Mouse (Mus musculus): Measurements from ENCODE around the gene Dcbld1. TPM values are rescaled to one million over a fixed set of nuclear protein-coding genes. Genes with fewer than 3 reads are reported as not detected.
"Not testable (repeated sequence)": the region's sequence is repeated elsewhere in the genome, so short reads cannot be mapped to it uniquely, and the experiment has no call there.

The Dcbld1 gene
- polyA plus RNA-seq, 1 experiment: 4.2 TPM

DNA sequence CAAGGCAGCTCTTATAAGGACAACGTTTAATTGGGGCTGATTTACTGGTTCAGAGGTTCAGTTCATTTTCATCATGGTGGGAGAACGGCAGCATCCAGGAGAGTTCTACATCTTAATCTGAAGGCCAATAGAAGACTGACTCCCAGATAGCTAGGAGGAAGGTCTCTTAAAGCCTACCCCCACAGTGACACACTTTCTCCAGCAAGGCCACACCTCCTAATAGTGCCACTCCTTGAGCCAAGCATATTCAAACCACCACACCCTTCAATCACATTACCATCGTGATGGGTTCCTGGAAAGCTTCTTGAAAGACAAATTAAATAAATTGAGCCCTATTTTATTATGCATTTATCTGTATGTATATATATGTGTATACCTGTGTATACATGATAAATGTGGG is 55.8 kb downstream of the Dcbld1 start:
- H3K36me3 ChIP-seq (ENCODE audit: control insufficient read depth, insufficient read depth): no peaks in the 10 kb centered on the region
- no peak overlapping the region for H3K4me2 ChIP-seq (ENCODE audit: low read depth)
- TF ChIP-seq TCF3 (IDR thresholded peaks at IDR 0.05; ENCODE audit: insufficient read length, low read depth): no peak
- no peak for TF ChIP-seq USF1 (IDR thresholded peaks at IDR 0.05; ENCODE audit: low read depth)
- TF ChIP-seq MYOD1 (IDR thresholded peaks at IDR 0.05; ENCODE audit: control insufficient read depth in 1 of 3, insufficient read length in 2 of 3, low read depth in 2 of 3): no peak
- no peak for TF ChIP-seq MYOG (IDR thresholded peaks at IDR 0.05; ENCODE audit: control insufficient read depth in 1 of 3, insufficient read depth in 1 of 3, insufficient read length in 2 of 3, low read depth in 2 of 3)
- H3K27me3 ChIP-seq (ENCODE audit: control insufficient read depth, insufficient read depth, insufficient read length): no peaks in the 10 kb centered on the region
- H3K4me3 ChIP-seq: no peak overlapping the region
- no peak overlapping the region for H3ac ChIP-seq (ENCODE audit: control insufficient read depth, insufficient read length)
- no peaks in the 10 kb centered on the region for H3K79me2 ChIP-seq (ENCODE audit: control insufficient read depth, insufficient read depth)

DNA sequence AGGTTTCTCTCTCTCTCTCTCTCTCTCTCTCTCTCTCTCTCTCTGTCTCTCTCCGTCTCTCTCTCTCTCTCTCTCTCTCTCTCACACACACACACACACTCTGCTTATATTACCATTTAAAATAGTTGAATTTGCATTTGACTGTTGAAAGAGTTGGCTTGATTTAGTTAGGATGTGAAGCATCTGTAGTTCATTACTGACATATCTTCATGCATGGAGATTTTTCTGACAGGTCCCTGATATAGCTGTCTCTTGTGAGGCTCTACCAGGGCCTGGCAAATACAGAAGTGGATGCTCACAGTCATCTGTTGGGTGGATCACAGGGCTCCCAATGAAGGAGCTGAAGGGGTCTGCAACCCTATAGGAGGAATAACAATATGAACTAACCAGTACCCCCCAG is 59.0 kb downstream of the Dcbld1 start:
- H3K4me2 ChIP-seq (ENCODE audit: low read depth); H3ac ChIP-seq (ENCODE audit: control insufficient read depth, insufficient read length); H3K4me3 ChIP-seq; H3K79me2 ChIP-seq (ENCODE audit: control insufficient read depth, insufficient read depth); H3K36me3 ChIP-seq (ENCODE audit: control insufficient read depth, insufficient read depth); H3K27me3 ChIP-seq (ENCODE audit: control insufficient read depth, insufficient read depth, insufficient read length): not testable (repeated sequence)

DNA sequence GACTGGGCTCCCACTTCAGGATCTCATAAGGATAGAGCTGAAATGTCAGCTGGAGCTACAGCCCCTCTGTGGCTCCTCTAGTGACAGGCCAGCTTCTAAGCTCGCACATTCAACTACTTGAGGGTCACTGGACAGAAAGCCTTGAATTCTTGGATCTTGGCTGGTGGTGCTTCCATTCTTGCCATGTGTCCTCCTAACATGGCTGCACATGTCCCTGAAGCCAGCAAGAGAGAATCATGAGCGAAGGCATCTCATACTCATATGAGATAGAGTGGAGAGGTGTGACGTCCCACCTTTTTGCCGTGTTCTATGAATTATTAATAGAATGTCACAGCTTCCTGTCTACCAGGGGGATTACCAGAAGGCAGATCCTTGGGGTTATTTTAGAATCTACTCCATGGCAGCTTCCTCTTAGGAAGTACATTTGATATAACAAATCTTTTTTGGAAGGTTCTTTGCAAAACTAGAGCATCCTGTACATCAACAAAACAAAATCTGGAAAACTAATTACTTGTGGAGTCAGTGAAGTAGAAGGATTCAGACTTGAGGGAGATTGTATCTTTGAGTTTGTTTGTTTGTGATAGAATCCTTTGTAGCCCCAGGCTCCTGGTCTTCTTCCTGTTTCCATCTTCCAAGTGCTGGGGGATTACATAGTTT is 60.6 kb downstream of the Dcbld1 start:
- TF ChIP-seq MYOG (IDR thresholded peaks at IDR 0.05; ENCODE audit: control insufficient read depth in 1 of 3, insufficient read depth in 1 of 3, insufficient read length in 2 of 3, low read depth in 2 of 3): no peak
- no peak overlapping the region for H3K4me3 ChIP-seq
- H3K36me3 ChIP-seq (ENCODE audit: control insufficient read depth, insufficient read depth): no peaks in the 10 kb centered on the region
- no peaks in the 10 kb centered on the region for H3K79me2 ChIP-seq (ENCODE audit: control insufficient read depth, insufficient read depth)
- no peaks in the 10 kb centered on the region for H3K27me3 ChIP-seq (ENCODE audit: control insufficient read depth, insufficient read depth, insufficient read length)
- H3K4me2 ChIP-seq (ENCODE audit: low read depth): no peak overlapping the region
- H3ac ChIP-seq (ENCODE audit: control insufficient read depth, insufficient read length): no peak overlapping the region

DNA sequence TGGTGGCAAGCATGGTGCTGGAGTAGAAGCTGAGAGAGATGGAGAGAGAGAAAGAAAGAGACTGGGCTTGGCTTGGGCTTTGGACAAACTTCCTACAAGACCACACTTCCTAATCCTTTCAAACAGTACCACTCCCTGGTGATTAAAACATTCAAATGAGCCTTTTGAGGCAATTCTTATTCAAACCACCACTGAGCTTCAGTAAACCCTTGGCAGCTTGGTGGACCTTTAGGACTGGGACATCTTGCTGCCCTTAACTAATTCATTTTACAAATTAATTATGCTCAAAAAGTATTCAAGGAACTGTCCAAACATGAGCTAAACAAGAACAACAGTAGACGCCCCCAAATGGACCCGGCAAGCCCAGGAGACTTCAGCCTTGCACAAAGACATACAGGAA is 62.5 kb downstream of the Dcbld1 start:
- Histone ChIP-seq H3K36me3 (ENCODE audit: control insufficient read depth, insufficient read depth) (no peaks in the 10 kb centered on the region), H3K4me2 (ENCODE audit: low read depth) (no peak overlapping the region), H3K4me3 (no peak overlapping the region), H3K27me3 (ENCODE audit: control insufficient read depth, insufficient read depth, insufficient read length) (no peaks in the 10 kb centered on the region), H3K79me2 (ENCODE audit: control insufficient read depth, insufficient read depth) (no peaks in the 10 kb centered on the region), H3ac (ENCODE audit: control insufficient read depth, insufficient read length) (no peak overlapping the region)
- TF ChIP-seq E2F4 (IDR thresholded peaks at IDR 0.05; ENCODE audit: insufficient read depth): no peak
- TF ChIP-seq TCF12 (IDR thresholded peaks at IDR 0.05; ENCODE audit: insufficient read depth, poor library complexity, severe bottlenecking): no peak
- TF ChIP-seq MYOD1 (IDR thresholded peaks at IDR 0.05; ENCODE audit: control insufficient read depth in 1 of 3, insufficient read length in 2 of 3, low read depth in 2 of 3): no peak
- no peak for TF ChIP-seq MAX (IDR thresholded peaks at IDR 0.05; ENCODE audit: low read depth)
- no peak for TF ChIP-seq USF1 (IDR thresholded peaks at IDR 0.05; ENCODE audit: low read depth)
- no peak for TF ChIP-seq TCF3 (IDR thresholded peaks at IDR 0.05; ENCODE audit: insufficient read length, low read depth)
- no peak for TF ChIP-seq MYOG (IDR thresholded peaks at IDR 0.05; ENCODE audit: control insufficient read depth in 1 of 3, insufficient read depth in 1 of 3, insufficient read length in 2 of 3, low read depth in 2 of 3)
- TF ChIP-seq CEBPB (IDR thresholded peaks at IDR 0.05; ENCODE audit: insufficient read depth, poor library complexity, severe bottlenecking): no peak

DNA sequence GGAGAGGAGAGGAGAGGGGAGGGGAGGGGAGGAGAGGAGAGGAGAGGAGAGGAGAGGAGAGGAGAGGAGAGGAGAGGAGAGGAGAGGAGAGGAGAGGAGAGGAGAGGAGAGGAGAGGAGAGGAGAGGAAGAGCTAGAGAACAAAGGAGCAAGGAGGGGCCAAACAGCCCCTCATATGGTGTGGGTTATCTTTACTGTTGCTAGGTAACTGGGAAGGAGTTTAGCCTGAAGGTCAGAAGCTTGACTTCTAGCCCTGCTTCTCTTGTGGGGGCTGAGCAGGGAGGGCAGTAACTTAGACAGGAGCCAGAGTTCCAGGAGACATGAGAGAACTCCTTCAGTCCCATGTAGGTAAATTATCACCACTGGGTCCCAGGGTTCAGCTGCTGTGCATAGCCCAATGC is 65.1 kb downstream of the Dcbld1 start:
- not testable (repeated sequence) for H3K4me2 ChIP-seq (ENCODE audit: low read depth); H3ac ChIP-seq (ENCODE audit: control insufficient read depth, insufficient read length); H3K27me3 ChIP-seq (ENCODE audit: control insufficient read depth, insufficient read depth, insufficient read length); H3K4me3 ChIP-seq; H3K36me3 ChIP-seq (ENCODE audit: control insufficient read depth, insufficient read depth); H3K79me2 ChIP-seq (ENCODE audit: control insufficient read depth, insufficient read depth)

DNA sequence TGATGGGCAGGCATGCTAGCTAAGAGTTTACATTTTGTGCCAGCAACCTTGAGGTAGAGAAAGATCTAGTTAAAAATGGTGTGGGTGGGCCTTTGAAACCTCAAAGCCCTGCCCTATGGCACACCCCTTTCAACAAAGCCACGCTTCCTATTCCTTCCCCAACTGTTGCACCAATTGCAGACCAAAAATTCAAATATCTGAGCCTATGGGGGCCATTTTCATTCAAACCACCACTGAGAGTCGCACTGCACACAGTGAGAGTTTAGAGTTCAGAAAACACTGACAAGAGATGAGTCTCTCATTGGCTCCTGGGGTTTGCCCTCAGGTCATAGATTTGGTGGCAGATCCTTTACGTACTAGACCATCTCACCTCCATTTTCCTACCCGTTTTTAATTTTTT is 68.3 kb downstream of the Dcbld1 start:
- Histone ChIP-seq H3K4me2 (ENCODE audit: low read depth) (no peak overlapping the region), H3K36me3 (ENCODE audit: control insufficient read depth, insufficient read depth) (no peaks in the 10 kb centered on the region), H3K27me3 (ENCODE audit: control insufficient read depth, insufficient read depth, insufficient read length) (no peaks in the 10 kb centered on the region), H3K4me3 (no peak overlapping the region), H3ac (ENCODE audit: control insufficient read depth, insufficient read length) (no peak overlapping the region), H3K79me2 (ENCODE audit: control insufficient read depth, insufficient read depth) (no peaks in the 10 kb centered on the region)
- TF ChIP-seq POLR2A (IDR thresholded peaks at IDR 0.05; ENCODE audit: insufficient read length, low read depth): no peak
- TF ChIP-seq CEBPB (IDR thresholded peaks at IDR 0.05; ENCODE audit: insufficient read depth, poor library complexity, severe bottlenecking): no peak
- TF ChIP-seq E2F4 (IDR thresholded peaks at IDR 0.05; ENCODE audit: insufficient read depth): no peak
- TF ChIP-seq POLR2AphosphoS2 (IDR thresholded peaks at IDR 0.05; ENCODE audit: insufficient read length, low read depth): no peak
- TF ChIP-seq USF1 (IDR thresholded peaks at IDR 0.05; ENCODE audit: low read depth): no peak

DNA sequence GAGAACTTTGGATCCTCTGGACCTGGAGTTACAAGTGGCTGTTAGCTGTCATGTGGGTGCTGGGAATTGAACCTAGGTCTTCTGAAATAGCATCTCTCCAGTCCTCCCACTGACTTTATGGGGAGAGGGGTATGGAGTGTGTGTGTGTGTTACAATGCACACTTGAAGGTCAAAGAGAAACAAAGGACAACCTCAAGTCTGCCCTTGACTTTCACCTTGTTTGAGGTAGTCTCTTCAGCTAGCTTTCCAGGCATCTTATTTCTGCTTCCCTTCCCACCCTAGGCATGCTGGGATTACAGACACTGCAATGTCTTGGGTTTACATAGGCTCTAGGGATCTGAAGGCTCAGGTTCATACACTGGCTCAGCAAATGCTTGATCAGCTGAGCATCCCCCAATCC is 68.9 kb downstream of the Dcbld1 start:
- no peak overlapping the region for H3ac ChIP-seq (ENCODE audit: control insufficient read depth, insufficient read length)
- no peak overlapping the region for H3K4me3 ChIP-seq
- no peaks in the 10 kb centered on the region for H3K27me3 ChIP-seq (ENCODE audit: control insufficient read depth, insufficient read depth, insufficient read length)
- H3K36me3 ChIP-seq (ENCODE audit: control insufficient read depth, insufficient read depth): no peaks in the 10 kb centered on the region
- no peak overlapping the region for H3K4me2 ChIP-seq (ENCODE audit: low read depth)
- H3K79me2 ChIP-seq (ENCODE audit: control insufficient read depth, insufficient read depth): no peaks in the 10 kb centered on the region
- TF ChIP-seq POLR2A (IDR thresholded peaks at IDR 0.05; ENCODE audit: insufficient read length, low read depth) (no peak), TCF3 (IDR thresholded peaks at IDR 0.05; ENCODE audit: insufficient read length, low read depth) (no peak), E2F4 (IDR thresholded peaks at IDR 0.05; ENCODE audit: insufficient read depth) (no peak), POLR2AphosphoS2 (IDR thresholded peaks at IDR 0.05; ENCODE audit: insufficient read length, low read depth) (no peak), TCF12 (IDR thresholded peaks at IDR 0.05; ENCODE audit: insufficient read depth, poor library complexity, severe bottlenecking) (no peak), SRF (IDR thresholded peaks at IDR 0.05; ENCODE audit: control insufficient read depth, insufficient read length, low read depth) (no peak), MYOG (IDR thresholded peaks at IDR 0.05; ENCODE audit: control insufficient read depth in 1 of 3, insufficient read depth in 1 of 3, insufficient read length in 2 of 3, low read depth in 2 of 3) (no peak), USF1 (IDR thresholded peaks at IDR 0.05; ENCODE audit: low read depth) (no peak), MAX (IDR thresholded peaks at IDR 0.05; ENCODE audit: low read depth) (no peak)

Data from myocyte (in vitro differentiated cells).